Mouse (Mus musculus) olfactory bulb, adult 2 months (tissue): Measurements from ENCODE around the gene Tnn.

Source experiments
- CTCF ChIP-seq: fragments of 200-500 bp; IDR thresholded peaks from 2 replicates; pipeline ENCODE4 v1.5.1; 2012; ENCODE audit warnings: low read depth, mild to moderate bottlenecking, low read length, moderate library complexity; ENCODE audit not compliant: insufficient read depth
- POLR2A ChIP-seq: fragments of 200-500 bp; IDR thresholded peaks from 2 replicates; pipeline ENCODE4 v1.6.1; 2012; ENCODE audit warnings: mild to moderate bottlenecking, low read depth, low read length, moderate library complexity; ENCODE audit not compliant: insufficient read depth

DNA sequence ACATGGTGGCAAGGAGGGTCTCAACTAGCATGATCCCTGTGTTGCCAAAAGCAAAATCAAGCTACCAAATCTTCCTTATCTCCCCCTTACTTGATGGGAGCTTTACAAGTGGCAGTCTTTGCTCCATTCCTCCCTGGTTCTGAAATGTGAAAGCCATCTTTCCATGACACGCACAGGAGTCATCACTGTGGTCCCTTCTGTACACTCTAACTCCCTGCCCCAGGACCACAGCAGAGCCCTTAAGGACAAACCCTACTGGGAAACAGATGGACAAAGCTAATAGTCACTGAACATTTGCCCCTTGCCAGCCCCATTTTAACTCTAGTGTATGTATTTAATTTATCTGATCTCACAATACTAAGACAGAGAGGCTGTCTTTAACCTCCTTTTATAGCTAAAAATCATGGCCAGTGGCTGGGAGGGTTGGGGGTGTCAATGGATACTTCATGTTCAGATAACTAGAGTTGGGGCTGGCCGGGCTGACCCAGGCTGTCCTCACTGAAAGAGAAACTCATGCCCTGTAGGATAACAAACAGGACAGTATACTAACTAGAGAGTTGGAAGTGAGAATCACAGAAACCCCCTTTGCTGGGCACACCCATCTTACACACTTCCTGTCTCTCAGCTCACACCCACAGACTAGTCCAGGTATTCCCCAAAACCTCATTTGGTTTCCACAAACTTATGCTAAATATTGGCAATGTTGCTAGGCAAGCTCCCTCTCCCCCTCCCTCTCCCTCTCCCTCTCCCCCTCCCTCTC, 100.6 kb downstream of the Tnn start:
- TF ChIP-seq CTCF, result no peak
- no peak for TF ChIP-seq POLR2A
